Mouse (Mus musculus) embryonic facial prominence, embryonic 13.5 days (tissue): ENCODE data around the gene Siah1a. TPM values are rescaled to one million over a fixed set of nuclear protein-coding genes. Genes with fewer than 3 reads are reported as not detected.
A peak's percentile ranks its signal among the peaks of the same experiment; 100 is the strongest.

Experiments used
- ATAC-seq: fragments of 200-750 bp; cut with Nextera tagmentation; 2 replicates; pipeline ENCODE4 v1.8.0; 2017; ENCODE audit warnings: low read depth; ENCODE audit not compliant: insufficient number of reproducible peaks, insufficient read depth, low FRiP score, low TSS enrichment
- H3K27ac ChIP-seq: fragments of 300-500 bp; sonication (generic); 2 replicates; pipeline ENCODE4 v1.5.1; 2015; ENCODE audit warnings: moderate library complexity, mild to moderate bottlenecking, inconsistent platforms
- H3K27me3 ChIP-seq: fragments of 300-500 bp; sonication (generic); 2 replicates; pipeline ENCODE4 v1.6.1; 2015; ENCODE audit warnings: mild to moderate bottlenecking, inconsistent platforms
- H3K36me3 ChIP-seq: fragments of 300-500 bp; sonication (generic); 2 replicates; pipeline ENCODE4 v1.6.1; 2015; ENCODE audit warnings: mild to moderate bottlenecking, inconsistent platforms
- H3K4me1 ChIP-seq: fragments of 300-500 bp; sonication (generic); 2 replicates; pipeline ENCODE4 v1.6.1; 2015; ENCODE audit warnings: inconsistent platforms
- H3K4me2 ChIP-seq: fragments of 300-500 bp; sonication (generic); 2 replicates; pipeline ENCODE4 v1.6.1; 2015; ENCODE audit warnings: moderate library complexity, mild to moderate bottlenecking, inconsistent platforms
- H3K4me3 ChIP-seq: fragments of 300-500 bp; sonication (generic); 2 replicates; pipeline ENCODE4 v1.5.1; 2015; ENCODE audit warnings: mild to moderate bottlenecking, inconsistent platforms
- H3K9ac ChIP-seq: fragments of 300-500 bp; sonication (generic); 2 replicates; pipeline ENCODE4 v1.6.1; 2015; ENCODE audit warnings: mild to moderate bottlenecking, inconsistent platforms
- H3K9me3 ChIP-seq: fragments of 300-500 bp; sonication (generic); 2 replicates; pipeline ENCODE4 v1.6.1; 2016; ENCODE audit warnings: inconsistent platforms
- WGBS: fragments of 180-500 bp; shearing (Covaris S2); methylation state at CpG from one replicate; pipeline ENCODE4 v1.1.7; 2015; ENCODE audit warnings: mixed read lengths; 5-methylcytosine and 5-hydroxymethylcytosine counted together
- polyA plus RNA-seq: library from polyadenylated mRNA; unstranded; fragments of >200 nt; fragmentation: Nextera tagmentation; extraction: Ambion mirVana; gene quantifications from 2 replicates; pipeline ENCODE4 v1.2.1, GENCODE M21; 2015

The Siah1a gene
- polyA plus RNA-seq, 1 experiment from 2014 or later = 59.0 TPM

DNA sequence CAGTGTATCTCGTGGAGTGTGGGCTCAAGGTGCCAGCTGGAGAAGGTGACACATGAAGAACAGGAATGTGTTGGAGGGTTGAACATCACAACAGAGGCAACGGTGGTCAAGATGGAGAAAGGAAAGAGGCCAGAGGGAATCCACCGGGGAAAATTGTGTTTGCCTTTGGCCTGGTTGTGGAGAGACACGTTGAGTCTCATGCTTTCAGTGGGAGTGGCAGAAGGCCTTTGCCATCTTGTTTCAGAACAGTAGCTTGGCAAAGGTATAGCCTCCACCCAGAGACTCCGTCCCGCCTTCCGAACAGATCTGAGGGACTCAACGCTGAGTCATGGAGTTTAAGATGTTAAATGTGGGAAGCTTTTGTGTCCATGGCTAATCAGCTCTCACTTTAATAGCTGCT lies 19.9 kb upstream of the Siah1a start:
- Histone ChIP-seq H3K4me1 (peaks cover 4% of the 10 kb centered on the region; the same call in 1 of the 2 replicates), H3K4me3 (no peak overlapping the region), H3K9ac (no peak overlapping the region), H3K9me3 (no peaks in the 10 kb centered on the region), H3K36me3 (no peaks in the 10 kb centered on the region), H3K4me2 (no peak overlapping the region), H3K27me3 (no peaks in the 10 kb centered on the region), H3K27ac (no peak overlapping the region)
- ATAC-seq = no peak
- 90% methylated on average over 8 of the region's 8 CpGs for WGBS

- H3K9me3 ChIP-seq = no peaks in the 10 kb centered on the region
- H3K9ac ChIP-seq = no peak overlapping the region
- H3K27ac ChIP-seq = no peak overlapping the region
- H3K4me3 ChIP-seq = no peak overlapping the region
- no peak overlapping the region for H3K4me2 ChIP-seq
- H3K4me1 ChIP-seq = peaks cover under 1% of the 10 kb centered on the region; the same call in 1 of the 2 replicates
- 90% methylated on average over 10 of the region's 10 CpGs for WGBS
- ATAC-seq = no peak
- no peaks in the 10 kb centered on the region for H3K36me3 ChIP-seq
- H3K27me3 ChIP-seq = no peaks in the 10 kb centered on the region
Observed at GRCm38 (mm10) chr8:86765155-86765554, 19.4 kb upstream of the Siah1a start.

- WGBS = 46% methylated on average over 5 of the region's 5 CpGs
- Histone ChIP-seq H3K27ac (no peak overlapping the region), H3K9me3 (no peaks in the 10 kb centered on the region), H3K9ac (no peak overlapping the region), H3K4me3 (no peak overlapping the region), H3K4me1 (no peaks in the 10 kb centered on the region), H3K27me3 (no peaks in the 10 kb centered on the region), H3K4me2 (no peak overlapping the region), H3K36me3 (no peaks in the 10 kb centered on the region)
- no peak for ATAC-seq
Observed at GRCm38 (mm10) chr8:86762806-86763205, 17.1 kb upstream of the Siah1a start.

GRCm38 (mm10) chr8:86760746-86761145 lies 15.0 kb upstream of the Siah1a start:
- H3K27ac ChIP-seq = no peak overlapping the region
- whole genome bisulfite sequencing = 74% methylated on average over 6 of the region's 6 CpGs
- H3K4me2 ChIP-seq = no peak overlapping the region
- 0 out of 2 replicates have a peak, but pooled peaks cover 4% of the 10 kb centered on the region for H3K27me3 ChIP-seq
- no peak overlapping the region for H3K4me3 ChIP-seq
- ATAC-seq = no peak
- no peaks in the 10 kb centered on the region for H3K9me3 ChIP-seq
- no peaks in the 10 kb centered on the region for H3K36me3 ChIP-seq
- no peak overlapping the region for H3K9ac ChIP-seq
- H3K4me1 ChIP-seq = no peaks in the 10 kb centered on the region

DNA sequence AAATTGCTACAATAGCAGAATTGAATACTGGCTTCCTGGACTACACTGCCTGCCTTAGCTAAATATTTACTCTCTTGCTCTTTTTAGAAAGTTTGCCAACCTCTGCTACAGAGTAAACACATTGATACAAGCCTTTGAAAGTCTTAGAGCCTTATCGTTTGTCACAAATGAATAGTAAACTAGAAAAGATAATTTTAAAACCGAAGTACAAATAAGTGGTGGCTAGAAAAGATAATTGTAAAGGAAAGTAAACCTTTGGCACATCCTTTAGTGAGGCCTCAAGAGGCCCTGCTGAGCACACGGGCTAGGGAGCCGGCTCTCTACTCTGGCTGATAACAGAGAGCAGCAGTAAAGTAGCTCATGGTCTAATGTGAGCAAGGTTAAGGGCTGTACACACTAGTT lies 13.4 kb upstream of the Siah1a start:
- no peaks in the 10 kb centered on the region for H3K4me1 ChIP-seq
- H3K27ac ChIP-seq = no peak overlapping the region
- no peaks in the 10 kb centered on the region for H3K9me3 ChIP-seq
- H3K36me3 ChIP-seq = no peaks in the 10 kb centered on the region
- H3K27me3 ChIP-seq = 0 out of 2 replicates have a peak, but pooled peaks cover 4% of the 10 kb centered on the region
- no peak overlapping the region for H3K9ac ChIP-seq
- H3K4me2 ChIP-seq = no peak overlapping the region
- WGBS = 69% methylated on average over 4 of the region's 4 CpGs
- no peak for ATAC-seq
- H3K4me3 ChIP-seq = no peak overlapping the region

DNA sequence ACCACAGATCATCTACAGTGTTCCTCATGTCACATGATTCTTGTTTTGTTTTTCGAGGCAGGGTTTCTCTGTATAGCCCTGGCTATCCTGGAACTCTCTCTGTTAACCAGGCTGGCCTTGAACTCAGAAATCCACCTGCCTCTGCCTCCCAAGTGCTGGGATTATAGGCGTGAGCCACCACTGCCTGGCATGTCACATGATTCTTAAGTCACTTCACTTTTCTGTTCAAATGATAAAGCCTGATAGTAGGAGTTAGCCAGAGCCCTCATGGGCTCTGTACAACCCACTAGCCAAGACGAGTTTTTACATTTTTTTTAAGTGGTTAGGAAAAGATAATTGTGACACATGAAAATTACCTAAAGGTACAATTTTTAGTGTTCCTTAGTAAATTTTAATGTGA lies 12.9 kb upstream of the Siah1a start:
- H3K4me3 ChIP-seq = no peak overlapping the region
- no peak overlapping the region for H3K9ac ChIP-seq
- no peaks in the 10 kb centered on the region for H3K9me3 ChIP-seq
- WGBS = 76% methylated on average over 3 of the region's 3 CpGs
- 0 out of 2 replicates have a peak, but pooled peaks cover 4% of the 10 kb centered on the region for H3K27me3 ChIP-seq
- no peak overlapping the region for H3K27ac ChIP-seq
- ATAC-seq = no peak
- no peaks in the 10 kb centered on the region for H3K4me1 ChIP-seq
- no peak overlapping the region for H3K4me2 ChIP-seq
- H3K36me3 ChIP-seq = no peaks in the 10 kb centered on the region

DNA sequence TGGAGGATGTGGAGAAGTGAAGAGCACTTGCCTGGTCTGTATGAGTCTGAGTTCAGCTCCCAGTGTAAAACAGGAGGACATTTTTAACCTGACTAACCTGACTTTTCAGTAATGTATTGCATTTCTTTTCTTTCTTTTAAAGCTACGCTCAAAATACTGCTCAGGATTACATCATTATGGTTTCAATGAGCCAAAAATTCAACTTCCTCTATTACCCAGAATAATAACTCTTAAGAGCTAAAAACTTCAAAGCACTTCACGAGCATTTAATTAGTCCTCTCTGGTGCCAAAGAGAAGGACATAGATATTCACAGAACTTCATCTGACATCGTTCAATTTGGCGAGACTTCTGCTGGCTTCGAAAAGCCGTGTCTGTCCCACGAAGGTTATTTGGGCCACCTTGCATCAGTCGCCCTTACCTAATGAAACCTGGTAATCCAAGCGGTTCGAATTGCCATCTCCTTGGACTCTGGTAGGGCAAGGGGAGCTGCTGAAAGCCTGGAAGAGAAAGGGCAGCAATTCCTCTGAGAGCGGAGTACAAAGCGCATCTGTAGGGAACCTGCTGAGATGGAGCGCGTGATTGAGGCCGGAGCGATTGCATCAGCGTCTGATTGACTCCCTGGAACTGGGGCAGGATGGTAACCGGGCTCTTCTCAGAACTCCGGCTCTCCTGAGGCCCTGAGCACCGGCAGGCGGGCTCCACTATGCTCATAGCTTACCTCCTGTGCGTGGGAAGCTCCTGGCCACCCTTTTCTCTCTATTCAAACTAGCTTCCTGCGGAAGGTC lies 11.4 kb upstream of the Siah1a start:
- Histone ChIP-seq H3K4me3 (no peak overlapping the region), H3K4me1 (no peaks in the 10 kb centered on the region), H3K27me3 (0 out of 2 replicates have a peak, but pooled peaks cover 4% of the 10 kb centered on the region), H3K36me3 (no peaks in the 10 kb centered on the region), H3K27ac (no peak overlapping the region), H3K4me2 (peak overlapping the region; percentile 23), H3K9me3 (no peaks in the 10 kb centered on the region), H3K9ac (no peak overlapping the region)
- WGBS = 23% methylated on average over 23 of the region's 23 CpGs
- ATAC-seq = no peak

- H3K27ac ChIP-seq = no peak overlapping the region
- H3K4me1 ChIP-seq = no peaks in the 10 kb centered on the region
- WGBS = 59% methylated on average over 2 of the region's 2 CpGs
- H3K4me2 ChIP-seq = no peak overlapping the region
- H3K9ac ChIP-seq = no peak overlapping the region
- no peak overlapping the region for H3K4me3 ChIP-seq
- no peaks in the 10 kb centered on the region for H3K27me3 ChIP-seq
- no peaks in the 10 kb centered on the region for H3K36me3 ChIP-seq
- no peak for ATAC-seq
- no peaks in the 10 kb centered on the region for H3K9me3 ChIP-seq
Observed at GRCm38 (mm10) chr8:86749842-86750241, 4.1 kb upstream of the Siah1a start.

DNA sequence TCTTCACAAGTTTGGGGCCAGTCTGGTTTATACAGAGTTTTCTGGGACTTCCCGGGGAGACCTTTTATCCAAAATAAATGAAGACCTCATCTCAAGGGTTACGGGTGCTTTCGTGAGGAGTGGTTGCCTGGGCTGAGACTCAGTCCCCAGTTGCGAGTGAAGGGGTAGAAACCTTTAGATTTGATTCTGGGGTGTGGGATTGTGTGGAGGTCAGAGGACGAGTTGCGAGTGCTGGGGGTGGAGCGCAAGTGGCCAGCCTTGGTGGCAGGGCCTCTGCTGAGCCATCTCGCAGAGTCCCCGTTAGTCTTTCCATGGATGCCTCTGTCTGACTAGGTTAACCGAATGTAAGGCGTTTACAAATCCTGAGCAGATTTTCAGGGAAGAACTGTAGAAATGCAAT lies 777 bp upstream of the Siah1a start:
- H3K9me3 ChIP-seq = no peaks in the 10 kb centered on the region
- no peaks in the 10 kb centered on the region for H3K36me3 ChIP-seq
- H3K9ac ChIP-seq = peak overlapping the region; percentile 98
- 0 out of 2 replicates have a peak, but pooled peaks have one; percentile 20 for ATAC-seq
- peak overlapping the region; percentile 80 for H3K4me2 ChIP-seq
- no peaks in the 10 kb centered on the region for H3K27me3 ChIP-seq
- H3K27ac ChIP-seq = peak overlapping the region; percentile 96
- H3K4me3 ChIP-seq = peak overlapping the region; percentile 87
- 3% methylated on average over 11 of the region's 11 CpGs for WGBS
- H3K4me1 ChIP-seq = peaks cover 18% of the 10 kb centered on the region

GRCm38 (mm10) chr8:86745935-86746441 lies 254 bp upstream of the Siah1a start:
- Histone ChIP-seq H3K4me2 (peak overlapping the region; percentile 80), H3K9ac (peak overlapping the region; percentile 98), H3K27me3 (no peaks in the 10 kb centered on the region), H3K9me3 (no peaks in the 10 kb centered on the region), H3K4me3 (peak overlapping the region; percentile 87), H3K36me3 (no peaks in the 10 kb centered on the region), H3K4me1 (peaks cover 19% of the 10 kb centered on the region), H3K27ac (peak overlapping the region; percentile 96)
- WGBS = 0% methylated on average over 45 of the region's 70 CpGs
- peak; percentile 83 for ATAC-seq

DNA sequence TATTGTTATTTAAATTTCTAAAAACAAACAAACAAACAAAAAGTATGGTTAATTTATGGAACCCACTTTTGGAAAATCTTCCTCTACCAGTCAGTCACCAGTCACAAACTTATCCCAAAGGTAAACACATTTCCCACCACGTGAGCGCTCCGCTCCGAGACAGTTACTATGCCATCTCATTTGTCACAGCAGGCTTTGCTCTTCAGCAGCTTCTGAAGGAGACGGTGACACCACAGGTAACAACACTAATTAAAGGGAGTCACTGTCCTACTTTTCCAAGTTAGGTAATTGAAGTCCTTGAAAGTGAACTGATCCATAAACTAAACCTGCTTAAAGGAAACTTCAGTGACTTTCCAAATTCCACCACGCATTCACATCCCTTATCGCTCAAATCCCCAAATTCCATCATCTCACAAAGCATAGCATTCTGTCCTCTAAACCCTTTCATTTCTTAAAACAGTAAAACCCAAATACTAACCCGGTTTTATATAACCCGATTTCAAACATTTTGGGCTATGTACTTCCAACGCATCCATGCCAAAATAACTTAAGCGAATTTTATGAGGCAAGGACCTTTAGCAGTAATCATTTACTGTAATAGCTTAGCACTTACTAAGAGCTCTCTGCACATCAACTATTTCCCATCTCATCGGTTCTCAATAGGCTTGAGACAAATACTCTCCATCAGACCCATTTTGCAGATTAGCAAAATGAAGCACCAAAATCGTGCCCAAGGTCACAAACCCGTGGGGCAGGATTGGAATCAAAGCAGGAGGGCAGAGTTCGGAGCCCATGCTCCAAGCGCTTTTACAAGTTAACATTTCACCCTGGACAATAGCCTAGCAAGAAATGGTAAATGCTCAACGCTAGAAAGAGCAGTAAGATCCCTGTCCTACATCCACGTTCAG lies 1.2 kb downstream of the Siah1a start:
- ATAC-seq = no peak
- 3% methylated on average over 18 of the region's 18 CpGs for WGBS
- Histone ChIP-seq H3K27ac (peak overlapping the region; percentile 96), H3K27me3 (no peaks in the 10 kb centered on the region), H3K36me3 (no peaks in the 10 kb centered on the region), H3K4me2 (peak overlapping the region; percentile 80), H3K9me3 (no peaks in the 10 kb centered on the region), H3K9ac (peak overlapping the region; percentile 98), H3K4me1 (peaks cover 19% of the 10 kb centered on the region), H3K4me3 (peak overlapping the region; percentile 87)
